Mouse (Mus musculus) kidney, postnatal 25 days (tissue): ENCODE results near the gene Bcap31.
A peak's percentile ranks its signal among the peaks of the same experiment; 100 is the strongest.

ENCODE experiments used
- DNase-seq, 2 experiments: peaks; one replicate each; pipeline ENCODE4 v3.0.0; 2021; ENCODE audit warnings: mixed read lengths in 2 of 2

The Bcap31 gene

DNA sequence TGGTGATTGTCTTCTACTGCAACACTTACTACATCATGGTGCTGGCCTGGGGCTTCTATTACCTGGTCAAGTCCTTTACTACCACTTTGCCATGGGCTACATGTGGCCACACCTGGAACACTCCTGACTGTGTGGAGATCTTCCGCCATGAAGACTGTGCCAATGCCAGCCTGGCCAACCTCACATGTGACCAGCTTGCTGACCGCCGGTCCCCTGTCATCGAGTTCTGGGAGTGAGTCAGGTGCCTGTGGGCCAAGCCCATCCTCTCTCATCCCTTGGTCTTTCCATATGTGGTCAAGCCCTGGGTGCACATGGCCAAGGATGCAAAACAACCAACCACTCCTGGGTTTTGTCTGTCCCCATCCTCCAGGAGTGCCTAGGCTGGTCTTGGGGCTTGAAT is 39.3 kb downstream of the Bcap31 start:
- no peak for DNase-seq

DNA sequence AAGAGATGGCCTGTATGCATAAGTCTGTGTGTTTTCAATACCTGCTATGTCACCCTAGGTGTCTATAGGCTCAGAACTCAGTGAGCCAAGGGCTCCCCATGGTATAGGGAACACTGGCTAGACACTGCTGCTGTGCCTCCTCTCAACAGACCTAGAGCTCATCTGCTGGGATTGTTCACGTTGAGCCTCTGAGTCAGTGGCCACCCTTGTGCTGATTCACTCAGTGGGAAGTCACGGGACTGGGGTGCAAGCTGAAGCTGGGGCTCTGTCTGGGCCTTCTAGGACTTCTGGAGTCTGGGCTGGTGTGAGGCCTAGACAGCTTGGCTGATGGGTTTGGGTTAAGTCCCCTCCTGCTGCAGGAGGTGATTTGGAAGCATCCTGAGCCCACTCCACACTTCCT is 40.7 kb downstream of the Bcap31 start:
- DNase-seq = no peak

GRCm38 (mm10) chrX:73673968-73674661 is 41.9 kb downstream of the Bcap31 start:
- peak; percentile 60 to 89 for DNase-seq

DNA sequence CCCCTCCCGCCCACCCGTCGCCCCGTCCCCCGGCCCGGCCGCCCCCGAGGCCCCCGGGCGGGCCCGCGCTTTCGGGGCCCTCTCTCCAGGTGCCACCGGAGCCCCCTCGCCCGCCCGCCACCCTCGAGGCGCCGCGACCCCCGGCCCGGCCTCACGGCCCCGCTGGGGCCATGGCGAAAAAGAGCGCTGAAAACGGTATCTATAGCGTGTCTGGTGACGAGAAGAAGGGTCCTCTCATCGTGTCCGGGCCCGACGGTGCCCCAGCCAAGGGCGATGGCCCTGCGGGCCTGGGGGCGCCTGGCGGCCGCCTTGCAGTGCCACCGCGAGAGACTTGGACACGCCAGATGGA is 42.4 kb downstream of the Bcap31 start:
- DNase-seq = no peak

DNA sequence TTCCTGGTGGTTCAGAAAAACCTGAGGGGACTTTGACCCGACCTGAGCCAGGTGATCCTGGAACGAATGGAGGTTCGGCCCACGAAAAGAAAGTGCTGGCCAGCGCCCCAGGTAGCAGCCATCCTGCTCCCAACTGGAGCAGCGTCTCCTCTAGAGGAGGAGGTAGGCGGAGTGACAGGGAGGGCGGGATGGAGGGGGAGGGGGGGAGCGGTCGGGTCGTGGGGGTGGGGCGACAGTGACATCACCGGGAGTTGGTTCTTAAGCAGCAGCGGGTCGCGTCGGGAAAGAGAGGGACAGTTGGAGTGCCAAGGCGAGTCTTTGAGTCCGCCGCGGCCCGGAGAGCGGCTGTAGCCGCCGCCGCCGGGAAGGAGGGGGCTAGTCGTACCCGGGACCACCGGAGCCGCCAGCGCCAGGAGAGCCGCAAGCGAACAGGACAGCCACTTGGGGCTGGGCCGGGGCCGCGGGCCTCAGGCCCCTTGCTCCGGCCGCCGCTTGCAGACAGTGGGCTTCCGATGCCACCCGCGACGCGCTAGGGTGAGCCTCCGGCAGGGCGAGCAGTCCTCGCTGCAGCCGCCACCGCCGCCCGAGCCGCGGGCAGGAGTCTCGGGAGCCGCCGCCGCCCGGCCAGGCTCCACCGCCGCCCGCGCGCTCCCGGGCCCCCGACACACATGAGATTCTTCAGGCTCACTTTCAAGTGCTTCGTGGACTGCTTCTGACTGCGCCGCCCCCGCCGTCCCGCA is 42.9 kb downstream of the Bcap31 start, which contains the start of gene Slc6a8:
Gene Slc6a8 (plus strand): TSS at position 272 of the 740 bp plus-strand sequence.
- peak; percentile 86 to 90 for DNase-seq

DNA sequence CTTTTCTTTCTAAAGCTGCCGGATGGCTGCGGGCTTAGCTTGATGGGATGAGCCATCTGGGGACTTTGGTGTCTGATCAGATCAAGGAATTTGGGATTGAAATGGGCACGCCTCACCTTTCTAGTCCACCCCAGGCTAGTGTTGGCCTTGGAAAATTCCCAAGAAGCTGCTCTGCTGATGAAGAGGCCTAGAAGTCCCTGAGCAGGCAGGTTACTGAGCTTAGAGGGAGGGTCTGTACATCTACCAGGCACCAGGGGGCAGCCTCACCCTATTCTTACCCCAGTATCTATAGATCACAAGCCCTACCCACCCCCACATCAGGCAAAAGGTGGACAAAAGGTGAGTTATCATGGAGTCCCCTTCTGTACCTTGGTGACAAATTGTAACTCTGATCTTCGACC is 43.9 kb downstream of the Bcap31 start:
- peak; percentile 70 to 76 for DNase-seq

- no peak for DNase-seq
Measured at GRCm38 (mm10) chrX:73663143-73663542, 52.8 kb downstream of the Bcap31 start.

- DNase-seq = no peak
Measured at GRCm38 (mm10) chrX:73660284-73660665, 55.7 kb downstream of the Bcap31 start.

DNA sequence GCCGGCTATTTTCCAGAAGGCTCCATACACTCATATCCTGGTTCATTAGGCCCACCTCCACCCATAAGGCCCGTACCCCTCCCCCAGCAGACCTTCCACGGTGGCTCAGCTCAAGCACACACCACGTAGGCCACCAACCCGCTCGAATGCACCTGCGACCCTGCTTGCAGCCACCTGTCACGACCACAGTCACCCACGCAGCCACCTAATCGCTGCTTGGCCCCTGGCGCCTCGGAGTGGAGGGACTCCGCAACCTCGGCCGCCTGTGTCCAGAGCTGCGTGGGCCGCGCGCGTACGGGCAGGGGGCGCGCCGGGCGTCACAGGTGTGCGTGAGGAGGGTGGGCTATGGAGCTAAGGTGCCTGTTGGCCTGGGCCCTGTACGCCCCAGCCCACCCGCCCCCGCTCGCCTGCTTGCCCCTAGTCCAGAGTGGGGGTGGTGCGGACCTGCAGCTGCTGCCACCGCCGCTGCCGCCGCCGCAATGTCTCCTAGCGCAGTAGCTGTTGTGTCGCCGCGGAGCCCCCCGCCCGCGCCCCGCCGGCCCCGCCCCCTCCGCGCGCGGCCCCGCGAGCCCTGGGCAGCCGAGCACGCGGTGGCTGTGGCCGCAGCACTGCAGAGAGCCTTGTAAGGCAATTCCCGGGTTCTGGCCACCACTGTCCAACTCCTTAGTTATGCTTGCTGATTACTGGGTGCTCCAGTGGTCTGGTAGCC is 56.2 kb downstream of the Bcap31 start, which contains the start of gene Pnck:
Gene Pnck (minus strand): TSS at position 543 of the 709 bp plus-strand sequence.
- DNase-seq = no peak

DNA sequence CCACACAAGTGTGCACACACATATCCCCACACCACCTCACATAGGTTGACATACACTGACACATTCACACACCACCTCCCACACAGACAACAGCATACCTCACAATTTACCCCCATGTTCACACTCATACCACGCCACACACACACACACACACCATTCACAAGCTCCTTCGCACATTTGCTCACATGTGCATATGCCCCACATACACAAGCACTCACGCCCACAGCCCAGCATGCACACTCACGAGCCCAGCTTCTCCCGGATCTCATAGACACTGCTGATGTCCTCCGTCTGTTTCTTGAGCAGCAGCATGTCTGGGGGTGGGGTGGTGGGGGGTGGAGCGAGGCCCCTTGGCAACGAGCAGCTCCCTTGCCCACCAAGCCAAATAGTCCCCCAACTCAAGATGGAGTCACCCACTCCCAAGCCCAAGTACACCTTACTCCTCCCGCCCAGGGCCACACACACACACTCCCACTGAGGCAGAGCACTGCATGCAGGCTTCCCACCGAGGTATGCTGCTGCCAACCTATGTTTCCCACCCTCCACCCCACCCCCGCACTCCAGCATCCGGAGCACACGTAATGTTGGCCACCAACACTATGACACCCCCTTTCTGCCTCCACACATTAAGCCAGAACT is 56.9 kb downstream of the Bcap31 start:
- DNase-seq = no peak

GRCm38 (mm10) chrX:73658391-73658790 is 57.6 kb downstream of the Bcap31 start:
- no peak for DNase-seq

GRCm38 (mm10) chrX:73655529-73655928 is 60.4 kb downstream of the Bcap31 start:
- peak in 1 of 2 experiments; percentile 37 for DNase-seq

DNA sequence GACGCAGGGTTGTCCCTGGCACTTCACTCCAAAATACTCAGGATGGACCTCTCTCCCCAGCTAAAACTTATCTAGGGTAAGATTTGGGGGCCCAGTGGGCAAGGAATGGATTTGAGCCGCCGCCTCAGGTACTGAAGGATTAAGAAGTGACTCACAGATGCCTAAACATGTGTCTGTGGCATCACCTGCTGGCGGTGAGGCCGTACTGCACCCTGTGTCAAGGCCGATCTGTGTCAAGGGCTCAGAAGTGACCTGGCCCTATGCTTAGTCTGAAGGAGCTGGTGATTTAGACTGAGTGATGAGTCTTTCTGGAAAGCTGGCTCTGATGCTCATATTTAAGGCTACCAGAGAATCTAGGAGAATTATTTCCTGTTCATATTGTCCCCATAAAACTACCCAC is 61.8 kb downstream of the Bcap31 start:
- peak; percentile 68 to 82 for DNase-seq

DNA sequence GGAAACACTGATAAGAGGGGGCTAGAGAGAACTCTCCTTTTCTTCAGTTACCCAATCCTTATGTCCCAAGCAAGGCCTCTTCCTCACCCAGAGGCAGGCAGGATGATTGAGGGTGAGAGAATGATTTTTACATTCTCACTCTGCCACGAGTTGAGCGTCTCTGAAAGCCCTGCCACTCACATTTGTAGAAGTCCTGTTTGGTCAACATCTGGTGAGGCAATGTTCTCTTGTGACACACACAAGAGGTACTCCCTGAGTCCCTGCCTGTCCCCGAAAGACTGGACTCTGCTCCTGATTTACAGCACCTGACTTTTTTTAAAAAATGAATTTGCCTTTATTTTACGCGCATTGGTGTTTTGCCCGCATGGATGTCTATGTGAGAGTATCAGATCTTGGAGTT is 62.6 kb downstream of the Bcap31 start:
- DNase-seq = no peak

DNA sequence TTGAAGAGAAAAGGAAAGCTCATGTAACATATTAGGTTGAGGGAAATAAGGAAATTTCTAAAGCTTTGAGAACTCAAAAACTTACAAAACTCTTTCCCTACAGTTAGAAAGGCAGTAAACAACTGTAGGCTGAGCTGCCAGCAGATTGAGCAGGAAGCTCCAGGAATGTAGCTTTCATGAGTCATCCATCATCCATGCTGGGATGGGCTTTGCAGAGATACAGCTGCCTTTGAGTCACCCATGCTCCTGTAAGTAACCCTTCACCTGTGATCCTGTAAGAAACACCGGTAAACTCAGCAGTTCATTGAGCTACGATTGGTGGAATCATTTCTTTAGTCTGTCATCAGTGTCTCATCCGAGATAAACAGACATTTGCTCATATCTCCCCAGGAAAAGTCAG is 65.1 kb downstream of the Bcap31 start:
- no peak for DNase-seq

DNA sequence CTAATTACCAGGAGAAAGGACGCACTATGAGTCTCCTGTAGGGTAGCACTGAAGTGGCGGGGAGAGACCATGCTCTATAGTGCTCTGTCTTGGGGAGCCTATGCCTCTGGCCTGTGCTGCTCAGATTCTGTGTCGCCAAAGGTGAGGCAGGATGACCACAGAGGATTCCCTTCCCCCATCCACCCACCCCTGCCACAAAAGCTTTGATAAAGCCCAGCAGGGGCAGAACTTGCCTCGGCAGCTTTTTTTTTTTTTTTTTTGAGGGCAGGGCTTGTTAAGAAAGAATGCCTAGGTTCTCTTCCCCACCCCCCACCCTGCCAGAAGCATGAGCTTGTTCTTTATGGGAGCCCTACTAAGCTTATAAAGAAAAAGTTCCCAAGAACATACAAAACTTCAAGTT is 70.9 kb downstream of the Bcap31 start:
- DNase-seq = no peak

- DNase-seq = peak in 1 of 2 experiments; percentile 38
Measured at GRCm38 (mm10) chrX:73639901-73640469, 76.0 kb downstream of the Bcap31 start.

- peak; percentile 40 to 77 for DNase-seq
Measured at GRCm38 (mm10) chrX:73639255-73639675, 76.7 kb downstream of the Bcap31 start, which contains the start of gene Dusp9. Dusp9 (plus strand) TSS chrX:73639419.

DNA sequence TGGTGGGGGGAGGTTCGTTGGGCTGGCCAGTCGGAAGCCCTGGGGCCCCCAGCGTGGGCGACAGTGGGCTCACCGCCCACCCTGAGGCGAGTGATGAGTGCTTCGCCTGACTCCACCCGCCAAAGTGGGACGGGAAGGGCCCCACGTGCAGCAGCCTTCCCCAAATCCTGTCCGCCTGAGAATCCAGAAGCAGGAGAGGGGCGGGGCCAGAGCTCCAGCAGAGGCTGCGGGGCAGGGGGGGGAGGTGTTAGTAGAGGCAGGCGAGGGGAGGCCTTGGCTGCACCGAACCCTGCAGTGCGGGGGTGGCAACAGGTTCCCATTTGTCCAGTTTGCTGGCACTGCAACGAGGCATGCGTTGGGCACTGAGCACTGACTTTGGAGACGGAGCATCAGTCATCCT is 78.6 kb downstream of the Bcap31 start:
- peak; percentile 14 to 42 for DNase-seq
